Mouse (Mus musculus): ENCODE measurements around the gene Ablim2.

- no peak for TF ChIP-seq POLR2A (IDR thresholded peaks at IDR 0.05; ENCODE audit: control insufficient read depth, extremely low read depth, insufficient read depth, low read length, poor library complexity)
- TF ChIP-seq CTCF (IDR thresholded peaks at IDR 0.05; ENCODE audit: borderline replicate concordance, control insufficient read depth, extremely low read depth, insufficient read depth, low read length, poor library complexity) = no peak
Observed at GRCm38 (mm10) chr5:35745406-35745805, 12.3 kb upstream of the Ablim2 start.
